Mouse (Mus musculus) lung, postnatal 14 days (tissue): ENCODE measurements around the gene Izumo4.

Source experiments
- DNase-seq: peaks from one replicate; pipeline ENCODE4 v3.0.0; 2021

Gene Izumo4

DNA sequence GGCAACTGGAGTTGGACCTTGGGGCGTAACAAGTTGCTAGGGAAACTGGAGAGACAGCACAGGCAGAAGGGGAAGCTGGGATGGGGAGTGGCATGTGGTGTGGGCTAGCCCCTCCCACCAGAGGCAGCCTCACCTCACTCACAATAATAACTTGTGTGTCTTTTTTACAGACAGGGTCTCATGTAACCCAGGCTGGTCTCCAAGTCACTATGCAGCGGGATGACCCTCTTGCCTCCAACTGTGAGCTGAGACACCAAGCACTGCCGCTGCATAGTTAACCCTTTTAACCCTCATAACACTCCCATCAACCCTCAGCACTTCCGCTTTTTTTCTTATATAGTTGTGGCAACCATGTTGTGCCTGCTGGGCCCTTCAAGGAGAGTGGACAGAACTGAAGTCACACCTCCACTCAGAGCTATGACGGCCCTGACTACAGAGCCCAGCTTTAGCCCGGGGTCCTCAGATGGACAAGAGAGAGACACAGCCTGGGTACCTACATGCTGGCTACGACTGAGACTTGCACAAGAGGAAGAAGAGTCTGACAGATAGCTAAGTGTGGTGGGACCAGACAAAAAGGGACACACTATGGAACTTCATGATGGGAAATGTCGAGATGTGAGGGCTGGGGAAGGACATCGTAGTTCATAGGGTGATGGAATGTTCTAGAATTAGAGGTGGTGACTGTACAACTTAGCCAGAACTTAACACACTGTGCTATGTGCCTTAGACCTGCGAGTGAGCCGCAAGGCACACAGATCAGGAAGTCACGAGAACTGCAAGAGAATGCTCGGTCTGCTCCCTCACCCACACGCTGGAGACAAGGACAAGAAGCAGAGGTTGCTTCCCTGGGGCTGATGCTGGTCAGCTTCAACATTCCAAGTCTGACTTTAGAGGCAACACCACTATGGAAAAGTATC lies 9.5 kb upstream of the Izumo4 start:
- DNase-seq, result no peak

DNA sequence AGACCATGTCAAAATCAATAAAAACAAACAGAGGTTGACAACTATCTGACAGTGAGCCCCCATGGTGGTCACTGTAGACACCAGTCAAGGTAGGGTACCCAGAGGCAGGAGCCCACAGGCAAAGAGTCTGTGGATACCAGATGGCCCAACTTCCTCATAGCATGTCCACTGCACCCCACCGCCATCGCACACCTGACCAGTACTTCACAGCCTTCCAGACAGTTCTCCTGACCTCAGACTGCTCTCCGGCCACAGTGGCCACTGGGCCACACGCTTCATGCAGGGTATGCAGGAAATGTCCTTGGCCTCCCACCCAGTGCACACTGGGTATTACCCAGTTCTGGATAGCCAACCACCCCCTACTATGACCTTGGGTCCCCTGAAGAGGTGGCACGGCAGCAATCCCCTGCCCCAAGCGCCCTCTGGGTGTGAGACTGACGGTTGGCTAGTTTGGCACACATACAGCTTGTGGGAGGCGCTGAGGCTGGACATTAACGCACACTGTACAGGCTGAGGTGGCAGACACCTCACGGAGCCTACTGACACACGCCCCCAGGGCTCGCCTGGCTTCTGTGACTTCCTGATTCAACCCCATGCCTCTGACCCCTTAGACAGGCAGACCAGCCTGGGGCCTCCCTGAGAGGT lies 8.5 kb upstream of the Izumo4 start:
- no peak for DNase-seq

DNA sequence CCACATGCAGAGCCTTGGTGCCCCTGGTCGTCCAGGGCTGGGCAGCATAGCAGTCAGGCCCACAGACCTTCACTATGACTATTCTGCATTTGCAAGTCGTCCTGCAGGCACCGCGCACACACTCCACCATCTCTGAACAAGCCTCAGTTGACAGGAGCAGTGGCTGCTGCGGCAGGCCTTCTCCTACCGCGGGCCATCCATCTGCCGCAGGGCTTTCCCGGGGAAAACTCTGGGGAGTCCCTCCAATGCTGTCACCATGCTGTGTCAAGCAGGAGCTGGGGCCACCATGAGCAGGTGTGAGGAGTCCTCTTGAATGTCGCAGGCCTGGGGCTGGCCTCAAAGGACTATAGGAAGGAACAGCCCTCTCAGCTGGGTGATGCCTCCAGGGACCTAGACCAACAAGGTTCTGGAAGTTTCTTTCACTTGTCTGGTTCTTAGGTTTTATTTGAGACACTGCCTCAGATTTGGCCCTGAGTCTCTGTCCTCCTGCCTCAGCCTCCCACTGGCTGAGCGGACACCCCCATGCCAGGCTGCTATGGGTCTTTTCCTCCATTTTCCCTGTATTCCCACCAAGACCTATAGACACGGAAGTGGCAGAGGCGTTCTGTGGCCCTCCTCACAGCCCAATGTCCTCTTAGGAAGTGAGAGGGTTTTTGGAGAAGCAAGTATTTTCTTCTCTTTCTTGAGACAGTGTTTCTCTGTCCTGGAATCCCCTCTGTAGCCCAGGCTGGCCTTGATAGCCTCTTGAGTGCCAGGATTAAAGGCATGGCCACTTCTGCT lies 7.6 kb upstream of the Izumo4 start:
- DNase-seq, result no peak

DNA sequence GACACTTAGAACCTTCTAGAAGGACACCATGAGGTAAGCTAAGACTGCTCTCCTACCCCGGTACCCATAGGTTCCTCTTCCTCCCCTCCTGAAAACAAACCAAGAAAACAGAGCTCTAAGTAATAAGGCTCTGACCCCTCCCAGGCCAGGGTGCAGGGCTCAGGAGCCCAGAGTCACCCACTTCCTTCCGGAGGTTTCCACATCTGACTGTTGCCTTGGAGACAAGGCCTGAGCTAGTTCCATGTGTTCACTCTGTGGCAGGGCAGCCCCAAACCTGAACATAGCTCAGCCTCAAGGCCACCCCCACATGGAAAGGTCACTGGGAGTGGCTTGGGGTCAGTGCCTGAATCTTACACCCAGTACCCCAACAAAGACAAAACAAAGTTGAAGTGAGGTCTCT lies 6.8 kb upstream of the Izumo4 start:
- DNase-seq, result peak; percentile 63

DNA sequence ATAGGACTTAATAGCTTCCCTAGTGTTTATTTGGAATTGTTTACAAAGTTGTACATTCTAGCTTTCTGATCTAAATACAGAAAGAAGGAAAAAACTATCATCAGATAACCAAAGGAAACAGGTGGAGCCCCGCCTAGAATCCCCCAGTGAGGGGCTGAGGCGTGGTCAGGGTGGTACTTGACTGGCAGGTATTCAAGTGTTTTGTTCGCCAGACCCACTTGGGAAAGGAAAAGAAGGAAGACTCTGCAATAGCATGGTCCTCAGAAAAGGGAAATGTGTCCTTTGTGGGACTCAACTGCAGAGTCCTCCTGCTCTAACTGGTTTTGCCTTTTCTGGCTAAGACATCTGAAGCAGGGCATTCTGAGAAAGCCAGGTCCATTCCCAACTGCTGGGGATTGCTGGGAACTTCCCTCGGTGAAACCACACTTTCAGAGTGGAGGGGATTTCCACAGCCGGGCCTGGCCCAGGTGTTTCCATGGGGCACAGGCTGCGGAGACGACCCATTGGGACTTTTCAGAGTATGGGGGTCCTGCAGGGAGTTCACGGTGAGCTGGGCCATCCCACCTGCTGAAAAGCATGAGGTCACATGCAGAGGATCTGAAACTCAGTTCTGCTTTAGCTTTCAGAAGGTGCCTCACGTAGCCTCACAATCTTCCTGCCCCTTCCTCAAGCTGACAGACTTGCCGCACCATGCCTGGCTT lies 6.0 kb upstream of the Izumo4 start:
- DNase-seq, result no peak

DNA sequence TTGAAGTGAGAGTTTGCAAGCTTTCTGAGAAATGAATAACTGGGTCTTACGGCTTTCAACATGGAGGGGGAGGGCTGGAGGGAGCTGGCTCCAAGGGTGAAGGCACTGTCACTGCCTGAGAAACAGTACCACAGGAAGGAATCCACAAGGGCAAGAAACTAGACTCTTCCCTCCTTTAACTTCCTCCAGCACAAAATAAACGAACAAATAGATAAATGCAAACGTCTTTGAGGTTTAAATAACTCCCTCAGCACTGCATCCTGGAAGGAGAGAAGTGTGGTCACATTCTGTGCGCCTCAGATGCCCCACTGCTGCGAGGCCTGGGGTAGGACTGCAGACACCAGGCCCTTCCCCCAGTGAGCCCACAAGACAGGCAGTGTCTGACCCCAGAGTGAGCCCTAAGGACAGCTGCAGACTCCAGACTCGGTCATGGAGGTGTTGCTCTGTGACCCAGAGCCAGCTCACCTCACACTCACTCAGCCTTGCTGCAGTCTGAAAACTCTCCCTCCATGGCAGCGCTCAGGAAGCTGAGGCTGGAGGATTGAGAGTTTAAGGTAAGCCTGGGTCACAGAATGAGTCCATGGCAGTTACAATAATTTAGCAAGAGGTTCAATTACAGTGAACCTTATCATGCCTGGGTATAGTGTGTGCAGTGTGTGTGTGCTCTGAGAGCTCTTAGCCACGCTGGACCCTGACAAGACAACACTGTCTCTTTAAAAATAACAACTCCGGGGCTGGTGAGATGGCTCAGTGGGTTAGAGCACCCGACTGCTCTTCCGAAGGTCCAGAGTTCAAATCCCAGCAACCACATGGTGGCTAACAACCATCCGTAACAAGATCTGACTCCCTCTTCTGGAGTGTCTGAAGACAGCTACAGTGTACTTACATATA lies 5.2 kb upstream of the Izumo4 start:
- DNase-seq, result no peak

DNA sequence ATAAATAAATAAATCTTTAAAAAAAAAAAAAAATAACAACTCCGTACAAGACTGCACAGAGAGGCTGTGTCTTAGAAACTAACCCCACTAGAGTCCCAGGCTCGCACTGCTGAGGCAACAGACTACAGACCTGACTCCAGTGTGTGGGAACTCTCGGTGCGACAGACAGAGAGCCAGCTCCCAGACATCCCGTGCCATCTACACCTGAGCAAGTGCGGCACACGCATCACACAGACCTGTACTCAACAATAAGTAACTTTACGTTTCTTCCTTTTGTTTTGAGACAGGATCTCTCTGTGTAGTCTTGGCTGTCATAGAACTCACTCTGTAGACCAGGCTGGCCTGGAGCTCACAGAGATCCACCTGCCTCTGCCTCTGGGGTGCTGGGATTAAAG lies 4.6 kb upstream of the Izumo4 start:
- DNase-seq, result no peak

DNA sequence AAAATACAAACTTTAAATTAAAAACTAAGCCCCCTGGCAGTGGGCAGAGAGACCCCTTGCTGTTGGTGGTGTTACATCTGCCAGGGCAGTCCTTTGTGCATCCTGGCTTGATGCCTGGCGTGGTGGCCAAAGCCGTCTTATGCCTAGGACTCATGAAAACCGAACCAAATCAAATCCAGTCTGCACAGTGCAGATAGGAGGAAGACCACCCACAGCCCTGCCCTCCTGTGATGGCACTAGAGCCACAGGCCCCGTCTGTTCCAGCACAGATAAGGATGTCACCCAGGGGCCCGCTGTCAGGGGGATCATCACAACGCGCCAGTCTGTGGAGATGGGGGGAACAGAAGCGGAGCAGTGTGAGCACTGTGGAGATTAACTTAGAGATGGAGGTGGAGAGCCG lies 4.2 kb upstream of the Izumo4 start:
- no peak for DNase-seq

DNA sequence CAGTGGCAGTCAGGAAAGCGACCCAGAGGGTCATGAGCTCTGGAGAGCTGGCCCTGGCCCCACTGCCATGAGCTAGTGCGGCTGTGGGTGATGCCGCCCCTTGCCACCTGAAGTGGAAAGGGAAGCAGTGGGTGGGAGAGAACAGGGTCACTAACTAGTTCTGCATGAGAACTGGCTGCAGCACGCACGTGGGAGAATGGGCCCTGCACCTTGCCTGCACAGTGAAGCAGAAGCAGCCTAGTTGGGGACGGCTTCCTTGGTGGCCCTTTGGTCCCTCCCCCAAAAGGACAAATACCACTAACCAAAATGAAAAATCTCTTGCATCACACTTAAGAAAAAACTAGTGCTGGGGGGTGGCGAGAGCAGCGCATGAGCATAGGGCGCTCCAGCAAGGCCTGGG lies 3.4 kb upstream of the Izumo4 start:
- DNase-seq, result no peak

DNA sequence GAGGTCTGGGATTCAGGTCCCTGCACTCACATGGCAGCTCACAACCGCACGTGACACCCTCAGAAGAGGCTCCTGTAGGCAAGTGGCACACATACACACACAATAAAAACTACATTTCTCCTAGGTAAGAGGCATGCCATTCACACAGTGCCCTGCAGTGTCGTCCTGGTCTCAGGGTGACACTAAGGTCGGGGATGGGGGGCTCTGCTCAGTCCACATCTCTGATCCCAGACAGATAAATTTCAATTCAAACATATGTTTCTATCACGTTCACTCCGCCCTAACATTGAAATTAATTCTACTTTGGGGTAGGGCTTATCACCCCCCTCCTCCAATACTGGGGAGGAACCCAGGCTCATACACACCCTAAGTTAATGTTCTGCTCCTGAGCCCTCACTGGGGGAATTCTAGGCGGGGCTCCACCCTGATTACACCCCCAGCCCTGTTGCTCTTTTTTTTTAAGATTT lies 1.9 kb upstream of the Izumo4 start:
- DNase-seq, result no peak

DNA sequence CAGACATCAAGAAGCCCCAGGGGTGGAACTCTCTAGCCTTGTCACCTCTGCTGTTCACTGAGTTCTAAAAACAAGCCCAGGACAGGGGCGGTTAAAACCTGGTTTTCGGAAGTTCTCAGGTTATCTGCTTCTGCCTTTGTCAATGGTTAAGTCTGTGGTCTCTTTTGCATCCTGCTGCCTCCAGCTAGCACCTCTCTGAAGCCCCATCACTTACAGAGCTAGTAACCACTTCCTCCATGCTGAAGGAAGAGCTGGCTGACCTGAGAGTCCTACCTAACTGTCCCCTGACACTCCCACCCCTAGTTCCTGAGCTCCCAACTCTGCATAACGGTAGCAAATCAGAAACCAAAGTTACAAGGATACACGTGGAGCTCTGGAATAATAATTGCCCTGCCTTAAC lies 1.3 kb upstream of the Izumo4 start:
- DNase-seq, result no peak

DNA sequence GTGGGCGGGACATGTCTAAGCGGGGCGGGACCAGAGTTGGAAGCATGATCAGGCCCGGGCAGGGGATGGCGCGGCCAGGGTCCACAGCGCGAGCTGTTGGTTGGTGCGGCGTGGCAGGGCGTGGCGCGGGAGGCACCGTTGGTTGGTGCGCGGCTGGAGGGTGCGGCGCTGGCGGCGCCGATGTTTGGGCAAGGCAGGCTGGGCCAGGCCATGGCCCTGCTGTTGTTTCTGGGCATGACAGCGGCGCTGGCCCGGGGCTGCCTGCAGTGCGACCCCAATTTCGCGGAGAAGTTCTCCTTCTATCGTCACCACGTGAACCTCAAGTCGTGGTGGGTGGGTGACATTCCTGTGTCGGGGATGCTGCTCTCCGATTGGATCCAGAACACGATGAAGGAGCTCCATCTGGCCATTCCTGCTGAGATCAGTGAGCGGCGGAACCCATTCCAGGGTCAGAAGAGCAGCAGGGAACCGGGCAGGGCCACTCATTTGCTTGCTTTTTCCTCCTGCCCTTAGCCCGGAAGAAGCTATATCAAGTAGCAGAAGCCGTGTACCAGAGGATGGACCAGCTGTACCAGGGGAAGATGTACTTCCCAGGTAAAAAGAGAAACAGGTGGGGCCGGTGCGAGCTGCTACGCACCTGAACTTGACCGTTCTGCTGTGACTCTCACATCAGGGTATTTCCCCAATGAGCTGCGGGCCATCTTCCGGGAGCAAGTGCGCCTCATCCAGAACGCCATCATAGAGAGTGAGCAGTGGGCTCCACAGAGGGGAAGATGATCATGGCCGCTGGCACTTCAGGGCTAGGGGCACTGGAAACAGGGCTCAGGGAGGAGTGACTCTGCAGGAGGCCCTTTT lies 779 bp downstream of the Izumo4 start:
- DNase-seq, result peak; percentile 96

DNA sequence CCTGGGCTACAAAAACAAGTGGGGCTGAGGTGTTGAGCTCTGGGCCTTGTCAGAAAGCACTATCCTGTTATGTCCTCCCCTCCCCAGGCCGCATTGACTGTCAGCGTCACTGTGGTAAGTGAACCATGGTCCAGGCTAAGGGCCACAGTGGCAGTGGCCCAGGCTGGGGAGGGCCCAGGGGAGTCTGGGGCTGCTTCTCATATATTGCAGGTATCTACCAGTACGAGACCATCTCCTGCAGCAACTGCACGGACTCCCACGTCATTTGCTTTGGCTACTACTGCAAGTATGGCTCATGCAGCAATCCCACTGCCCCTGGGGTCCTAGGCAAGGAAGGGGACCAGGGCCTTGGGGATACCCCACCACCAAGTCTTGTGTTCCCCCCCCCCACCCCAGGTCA lies 1.7 kb downstream of the Izumo4 start:
- no peak for DNase-seq

DNA sequence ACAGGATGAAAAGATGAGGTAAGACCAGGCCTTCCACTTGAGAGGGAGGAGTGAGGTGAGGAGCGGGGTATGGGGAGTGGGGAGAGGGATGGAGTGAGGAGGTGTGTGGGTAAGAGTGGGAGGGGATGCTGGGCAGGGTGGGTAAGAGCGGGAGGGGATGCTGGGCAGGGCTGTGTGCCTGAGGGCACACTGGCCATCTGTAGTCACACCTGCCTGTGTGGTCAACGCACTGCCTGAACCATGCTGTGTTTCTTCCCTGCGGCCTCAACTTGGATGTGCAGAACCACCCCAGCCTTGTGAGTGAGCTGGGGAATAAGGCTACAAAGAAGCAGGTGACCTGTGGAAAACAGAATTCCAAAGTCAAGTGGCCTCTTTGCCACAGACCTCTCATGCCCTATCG lies 2.4 kb downstream of the Izumo4 start:
- DNase-seq, result no peak

DNA sequence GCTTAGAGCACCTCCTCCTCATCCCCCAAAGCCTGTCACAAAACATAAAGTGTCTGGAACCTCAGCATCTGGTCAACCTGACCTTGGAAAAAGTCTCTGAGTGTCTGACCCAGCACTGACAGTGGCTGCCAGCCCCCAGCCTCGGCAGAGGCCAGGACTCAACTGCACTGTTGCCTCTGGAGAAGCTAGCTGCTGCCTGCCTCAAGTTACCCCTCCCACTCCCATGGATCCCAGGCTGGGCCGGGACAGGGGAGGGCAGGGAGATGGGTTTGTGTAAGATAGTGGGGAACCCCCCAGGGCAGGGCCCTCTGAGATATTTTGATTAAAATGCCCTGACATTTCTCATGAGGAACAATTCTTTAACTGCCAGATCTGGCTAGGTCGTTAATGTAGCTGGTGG lies 3.0 kb downstream of the Izumo4 start:
- no peak for DNase-seq

DNA sequence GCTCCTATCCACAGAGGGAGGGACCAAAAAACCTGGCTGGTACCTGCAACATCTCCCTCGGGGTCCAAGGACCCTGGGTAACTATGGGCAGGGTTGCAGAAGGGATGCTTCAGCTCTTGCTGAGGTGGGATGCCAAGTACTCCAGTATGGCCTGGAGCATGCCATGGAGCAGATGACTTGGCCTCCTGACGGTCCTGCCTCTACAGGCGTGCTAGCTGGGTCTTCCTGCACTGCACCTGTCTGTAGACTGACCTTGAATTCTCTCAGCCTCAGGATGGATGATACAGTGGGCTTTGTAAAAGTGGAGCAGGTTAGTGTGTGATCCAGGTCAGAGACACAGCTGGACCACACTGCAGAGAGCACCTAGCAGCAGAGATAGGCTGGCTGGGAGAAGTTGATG lies 3.5 kb downstream of the Izumo4 start:
- DNase-seq, result no peak

DNA sequence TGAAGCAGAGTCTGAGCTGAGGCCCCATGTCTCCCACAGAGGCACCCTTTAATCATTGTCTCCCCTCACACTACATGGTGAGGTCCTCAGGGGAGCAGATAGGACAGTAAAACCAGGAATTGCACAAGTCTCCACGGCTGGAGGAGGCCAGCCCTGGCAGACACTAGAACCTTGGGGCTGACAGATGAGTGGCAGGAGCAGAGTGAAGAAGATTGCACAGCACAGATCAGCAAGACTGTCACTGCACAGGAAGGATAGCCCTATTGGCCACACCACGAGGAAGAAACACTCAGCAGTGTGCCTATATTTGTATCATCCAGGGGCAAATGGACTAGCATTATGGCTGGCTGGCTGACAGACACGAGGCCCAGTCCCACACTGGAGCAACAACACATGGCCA lies 8.8 kb downstream of the Izumo4 start:
- no peak for DNase-seq

DNA sequence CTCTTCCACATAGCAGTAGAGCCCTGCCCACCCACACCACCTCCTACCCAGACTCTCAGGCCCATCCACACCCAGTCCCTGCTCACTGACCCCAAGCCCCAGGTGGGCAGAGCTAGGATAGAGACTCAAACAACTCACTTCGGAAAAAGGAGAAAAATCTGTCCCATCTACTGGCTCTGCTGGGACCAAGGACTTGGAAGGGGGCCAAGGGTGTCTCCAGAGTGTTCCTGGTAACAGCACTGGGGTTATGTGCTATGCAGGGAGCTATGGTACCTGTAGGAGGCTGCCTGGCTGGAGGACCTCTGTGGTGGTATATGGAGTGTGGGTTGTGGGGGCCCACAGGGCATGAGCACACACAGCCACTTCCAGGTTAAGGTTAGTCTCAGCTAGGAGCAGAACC lies 15.3 kb downstream of the Izumo4 start:
- no peak for DNase-seq

DNA sequence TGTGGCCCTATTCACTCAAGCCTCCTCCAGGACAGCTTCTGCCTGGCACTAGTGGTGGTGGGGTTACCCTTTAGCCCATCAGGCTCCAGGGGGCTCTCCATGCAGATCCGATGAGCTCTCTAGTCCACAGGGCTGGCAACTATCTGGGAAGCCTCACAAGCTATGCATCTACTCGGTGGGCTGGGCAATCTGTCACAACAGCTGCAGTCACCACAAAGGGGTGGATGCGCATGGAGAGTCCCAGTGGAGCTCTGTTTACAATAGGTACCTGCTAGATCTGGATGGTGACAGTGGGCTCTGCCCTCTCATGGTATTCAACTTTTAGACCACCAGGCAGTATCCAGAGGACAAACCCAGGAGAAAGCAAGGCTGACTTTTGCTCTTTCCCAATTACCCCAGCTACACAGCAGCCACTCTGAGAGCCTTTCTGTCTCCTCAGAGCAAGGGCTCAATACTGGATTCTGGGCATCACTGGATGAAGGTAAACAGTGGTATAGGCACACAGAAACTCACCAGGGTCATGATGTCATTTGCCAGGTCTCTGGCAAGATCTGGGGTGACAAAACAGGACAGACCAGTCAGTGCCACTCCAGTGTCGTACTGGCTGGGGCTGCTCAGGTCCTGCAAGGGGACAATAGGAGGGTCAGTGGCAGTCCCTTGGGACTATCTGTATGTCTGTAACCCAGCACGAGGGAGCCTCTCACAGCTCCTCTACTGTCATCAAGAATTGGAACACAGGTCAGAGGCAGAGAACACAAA lies 25.6 kb downstream of the Izumo4 start:
- no peak for DNase-seq

DNA sequence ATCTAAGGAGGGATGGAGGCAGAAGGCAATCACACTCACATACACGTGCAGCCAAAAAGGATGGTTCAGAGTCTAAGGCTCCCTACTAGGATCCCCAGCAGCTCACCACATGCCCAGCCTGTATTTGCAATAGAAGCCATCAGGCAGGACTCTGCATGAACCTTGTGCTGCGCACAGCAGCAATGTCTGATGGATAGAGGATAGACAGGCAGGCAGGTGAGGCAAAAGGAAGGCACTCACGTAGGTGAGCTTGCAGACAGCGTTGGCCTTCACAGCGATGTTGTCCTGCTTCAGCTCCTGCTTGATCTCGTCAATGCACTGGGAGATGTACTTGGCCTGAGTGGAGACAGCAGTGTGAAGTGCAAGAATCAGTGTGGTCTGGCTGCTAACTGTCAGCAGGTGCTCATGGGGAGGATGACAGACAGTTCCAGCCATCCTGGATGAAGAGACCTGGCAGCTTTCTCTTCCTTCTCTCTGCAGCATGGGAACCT lies 30.7 kb downstream of the Izumo4 start:
- DNase-seq, result no peak
